Mouse (Mus musculus) right cerebral cortex, postnatal 14 days (tissue): ENCODE results near the gene Gmcl1.

Source experiments
- DNase-seq: peaks from one replicate; pipeline ENCODE4 v3.0.0; 2022

The Gmcl1 gene

DNA sequence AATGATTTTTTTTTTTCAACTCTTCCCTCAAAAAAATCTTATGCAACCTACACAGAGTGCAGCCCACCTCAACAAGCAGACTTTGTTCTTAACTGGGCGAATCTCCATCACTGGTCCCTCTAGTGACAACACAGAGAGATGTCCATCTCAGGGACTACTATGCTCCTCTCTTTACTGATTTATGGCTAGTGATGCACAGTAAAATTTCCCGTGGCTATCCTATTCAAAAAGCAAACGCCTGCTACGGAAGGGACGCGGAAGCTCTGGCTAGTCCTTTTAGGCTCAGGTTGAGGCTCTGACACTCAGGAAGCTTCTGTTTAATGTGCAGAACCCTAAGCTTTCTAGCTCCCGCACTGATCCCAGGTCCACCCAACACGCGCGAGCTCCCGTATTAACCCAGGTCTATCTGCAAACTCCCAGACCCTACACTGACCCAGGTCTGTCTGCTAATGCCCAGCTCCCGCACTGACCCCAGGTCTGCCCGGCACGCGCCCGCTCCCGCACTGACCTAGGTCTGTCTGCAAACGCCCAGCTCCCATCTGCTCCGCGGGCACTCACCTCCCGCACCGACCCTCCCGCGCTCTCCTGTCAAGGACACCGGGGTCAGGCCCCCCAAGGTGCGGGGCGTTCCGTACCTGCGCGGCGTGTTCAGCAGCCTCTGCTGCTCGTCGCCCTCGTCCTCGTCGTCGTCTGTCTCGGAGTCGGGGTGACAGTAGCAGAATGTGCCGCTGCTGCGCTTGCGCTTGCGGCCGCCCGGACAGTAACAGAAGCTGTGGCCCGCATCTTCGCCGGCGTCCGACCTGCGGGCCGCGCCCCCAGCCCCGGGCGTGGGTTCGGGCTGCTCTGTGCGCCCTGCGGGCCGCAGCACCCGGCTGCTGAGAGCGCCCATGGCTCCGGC, 658 bp downstream of the Gmcl1 start:
- DNase-seq, result peak; percentile 49

DNA sequence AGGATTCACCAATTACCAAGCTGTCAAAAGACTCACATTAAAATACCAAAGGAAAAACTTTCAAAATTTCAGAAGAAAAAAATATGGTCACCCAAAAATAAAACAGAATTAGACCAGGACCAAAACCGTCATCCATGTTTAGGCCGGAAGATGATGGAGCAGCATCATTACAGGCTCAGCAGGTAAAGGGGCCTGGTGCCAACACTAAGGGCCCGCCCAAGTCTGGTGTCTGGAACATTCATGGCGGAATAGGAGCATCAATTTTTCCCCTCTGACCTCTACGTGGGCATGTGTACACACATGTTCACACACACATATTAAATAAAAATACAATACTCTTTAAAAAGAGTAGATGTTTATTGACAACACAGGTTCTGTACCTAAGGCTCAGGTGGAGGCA, 4.5 kb downstream of the Gmcl1 start:
- DNase-seq, result no peak

- no peak for DNase-seq
Measured at GRCm38 (mm10) chr6:86721977-86722376, 11.2 kb downstream of the Gmcl1 start.

DNA sequence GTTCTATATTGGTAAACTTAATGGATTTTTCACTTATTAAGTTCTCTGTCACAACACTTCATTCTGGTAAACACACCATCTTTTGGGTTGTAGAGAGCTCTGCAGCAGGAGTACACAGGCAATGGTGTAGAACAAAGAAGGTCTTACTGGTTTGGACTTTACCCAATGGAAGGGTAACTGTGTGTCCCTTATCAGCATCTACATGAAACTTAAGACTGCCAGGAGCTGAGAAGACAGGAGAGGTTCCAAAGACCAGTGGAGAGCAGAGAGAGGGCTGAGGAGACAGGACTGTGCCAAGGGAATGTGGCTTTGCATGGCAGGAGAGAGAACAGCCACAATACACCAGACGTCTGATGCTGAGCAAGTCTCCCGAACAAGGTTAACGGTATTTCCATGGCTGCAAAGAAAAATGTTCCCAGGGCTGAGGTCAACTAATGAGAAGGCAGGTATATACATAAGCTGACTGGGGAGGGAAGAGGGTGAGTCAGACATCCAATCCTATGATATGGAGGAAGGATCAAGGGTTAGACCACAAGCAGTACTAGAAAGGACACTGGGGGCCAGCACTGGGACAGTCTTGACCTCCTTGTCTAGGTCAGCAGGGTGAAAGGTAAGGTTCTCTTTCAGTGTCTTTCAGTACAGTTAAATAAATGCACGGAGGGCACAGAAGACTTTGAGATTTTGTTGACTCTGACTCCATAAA, 25.0 kb downstream of the Gmcl1 start:
- DNase-seq, result no peak

GRCm38 (mm10) chr6:86702577-86702976, 30.6 kb downstream of the Gmcl1 start:
- DNase-seq, result no peak

GRCm38 (mm10) chr6:86697903-86698302, 35.3 kb downstream of the Gmcl1 start:
- no peak for DNase-seq

GRCm38 (mm10) chr6:86696213-86696612, 37.0 kb downstream of the Gmcl1 start:
- no peak for DNase-seq

- DNase-seq, result peak; percentile 32
Measured at GRCm38 (mm10) chr6:86694465-86694864, 38.7 kb downstream of the Gmcl1 start.

- no peak for DNase-seq
Measured at GRCm38 (mm10) chr6:86689671-86690070, 43.5 kb downstream of the Gmcl1 start.

GRCm38 (mm10) chr6:86686971-86687370, 46.2 kb downstream of the Gmcl1 start:
- no peak for DNase-seq

DNA sequence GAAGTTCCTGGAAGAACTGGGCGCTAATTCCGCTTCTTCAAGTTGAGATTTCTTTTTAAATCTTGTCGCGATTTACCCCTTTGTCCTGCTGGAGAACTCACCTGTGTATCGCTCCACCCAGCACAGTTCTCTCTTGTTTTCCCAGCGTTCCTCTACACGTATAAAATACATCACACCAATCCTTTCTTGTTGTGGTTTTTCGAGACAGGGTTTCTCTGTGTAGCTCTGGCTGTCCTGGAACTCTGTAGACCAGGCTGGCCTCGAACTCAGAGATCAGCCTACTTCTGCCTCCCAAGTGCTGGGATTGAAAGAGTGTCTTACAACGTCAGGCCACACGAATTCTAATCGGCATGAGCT, 48.5 kb downstream of the Gmcl1 start:
- DNase-seq, result no peak

DNA sequence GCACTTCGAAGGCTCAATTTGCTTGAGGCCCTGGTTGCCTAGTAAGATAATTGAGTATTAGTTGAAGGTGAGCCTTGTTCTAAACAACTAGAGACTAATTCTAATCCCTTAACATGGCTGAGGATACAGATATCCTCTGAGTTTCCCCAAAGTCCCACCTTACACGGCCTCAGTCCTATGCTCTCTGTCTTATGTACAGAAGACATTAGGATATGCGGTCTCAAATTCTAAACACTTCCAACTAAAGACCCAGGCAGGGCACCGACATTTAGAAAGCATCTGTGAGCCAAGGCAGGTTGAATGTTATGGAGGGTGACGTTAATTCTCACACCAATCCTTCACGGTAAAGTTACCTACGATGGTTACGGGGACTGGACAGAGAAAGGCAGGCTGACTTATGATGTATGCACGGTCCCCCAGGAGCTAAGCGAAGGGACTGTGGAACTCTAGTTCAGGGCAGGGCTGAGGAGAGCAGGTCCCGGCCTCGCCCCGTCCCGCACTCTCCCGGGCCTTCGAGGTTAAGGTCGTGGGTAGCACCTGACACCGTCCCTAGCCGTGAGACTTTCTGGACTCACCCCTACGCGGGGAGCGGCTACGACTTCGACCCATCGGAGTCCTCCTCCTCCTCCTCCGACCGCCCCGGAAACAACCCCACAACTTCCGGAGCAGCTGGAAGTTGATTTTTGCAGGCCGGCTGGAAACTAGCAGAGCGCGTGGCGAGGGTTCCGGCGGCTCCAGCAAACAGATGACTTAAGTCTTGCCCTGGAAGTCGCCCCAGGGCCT, 49.1 kb downstream of the Gmcl1 start, which contains the start of gene Snrnp27:
Gene Snrnp27, minus strand, starts transcription at position 651 of the 783 bp plus-strand sequence.
- DNase-seq, result peak; percentile 87

- DNase-seq, result no peak
Measured at GRCm38 (mm10) chr6:86681289-86681688, 51.9 kb downstream of the Gmcl1 start.

GRCm38 (mm10) chr6:86678341-86678740, 54.8 kb downstream of the Gmcl1 start:
- no peak for DNase-seq

DNA sequence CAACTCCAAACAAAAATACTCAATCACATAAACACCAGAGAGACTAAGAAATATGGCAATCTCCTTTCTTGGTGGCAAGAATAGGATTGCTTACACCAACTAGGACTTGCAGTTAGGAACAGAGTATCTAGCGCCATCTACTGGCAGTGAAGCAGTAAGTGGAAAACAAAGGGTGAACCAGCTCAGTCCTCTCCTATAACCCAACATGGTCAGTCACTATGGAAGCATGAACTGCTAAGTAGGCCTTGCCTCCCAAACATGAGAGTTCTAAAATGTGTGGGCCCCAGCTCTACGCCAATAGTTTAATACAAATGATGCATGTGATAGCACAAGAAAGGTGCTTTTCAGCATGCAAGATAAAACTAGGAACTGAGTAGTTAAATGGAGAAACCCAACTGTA, 62.3 kb downstream of the Gmcl1 start:
- no peak for DNase-seq

DNA sequence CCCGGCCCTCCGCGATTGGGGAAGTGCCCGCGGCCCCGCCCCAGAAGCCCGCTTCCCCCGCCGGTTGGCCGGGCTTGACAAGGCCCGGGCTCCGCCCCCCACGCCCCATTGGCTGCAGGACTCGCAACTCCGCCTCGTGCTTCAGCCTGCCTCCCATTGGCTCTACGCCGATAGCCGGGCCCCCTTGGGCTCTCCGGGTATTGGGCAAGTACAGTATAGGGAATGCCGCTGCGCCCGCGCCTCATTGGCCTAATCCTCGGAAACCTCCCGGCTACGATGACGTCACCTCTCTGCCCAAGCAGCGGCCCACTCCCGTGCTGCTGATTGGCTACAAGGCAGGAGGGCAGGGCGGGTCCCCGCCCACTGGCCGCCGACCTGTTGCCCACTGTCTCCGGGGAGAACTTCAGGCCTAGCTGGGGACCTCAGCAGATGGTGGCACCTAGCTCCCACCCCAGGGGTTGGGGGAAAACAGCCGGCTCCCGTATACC, 63.9 kb downstream of the Gmcl1 start:
- DNase-seq, result peak; percentile 100

GRCm38 (mm10) chr6:86668580-86669239, 64.5 kb downstream of the Gmcl1 start, which contains the start of gene Mxd1:
Gene Mxd1 (minus strand): TSS chr6:86669161.
- DNase-seq, result peak; percentile 37

- no peak for DNase-seq
Measured at GRCm38 (mm10) chr6:86667061-86667460, 66.1 kb downstream of the Gmcl1 start.

GRCm38 (mm10) chr6:86665560-86666307, 67.4 kb downstream of the Gmcl1 start:
- DNase-seq, result no peak

- DNase-seq, result no peak
Measured at GRCm38 (mm10) chr6:86665076-86665475, 68.1 kb downstream of the Gmcl1 start.

GRCm38 (mm10) chr6:86660161-86660877, 72.9 kb downstream of the Gmcl1 start:
- no peak for DNase-seq
